Mouse (Mus musculus) midbrain, postnatal 0 days (tissue): ENCODE measurements around the gene Nup62. TPM values are rescaled to one million over a fixed set of nuclear protein-coding genes. Genes with fewer than 3 reads are reported as not detected.
A peak's percentile ranks its signal among the peaks of the same experiment; 100 is the strongest.

Experiments used
- ATAC-seq: fragments of 200-750 bp; cut with Nextera tagmentation; 2 replicates; pipeline ENCODE4 v1.8.0; 2017; ENCODE audit warnings: moderate number of reproducible peaks, mild to moderate bottlenecking, moderate TSS enrichment, moderate library complexity; ENCODE audit not compliant: low FRiP score
- DNase-seq: peaks from one replicate; pipeline ENCODE4 v3.0.0-alpha.2; 2015; ENCODE audit warnings: low spot score
- H3K27ac ChIP-seq: fragments of 300-500 bp; sonication (generic); 2 replicates; pipeline ENCODE4 v1.5.1; 2014; ENCODE audit warnings: low read depth, mild to moderate bottlenecking, low read length, mixed read lengths
- H3K27me3 ChIP-seq: fragments of 300-500 bp; sonication (generic); 2 replicates; pipeline ENCODE4 v1.6.1; 2014; ENCODE audit warnings: low read length, control low read depth, mixed read lengths; ENCODE audit not compliant: insufficient read depth
- H3K36me3 ChIP-seq: fragments of 300-500 bp; sonication (generic); 2 replicates; pipeline ENCODE4 v1.6.1; 2014; ENCODE audit warnings: low read length, control low read depth, mixed read lengths; ENCODE audit not compliant: insufficient read depth
- H3K4me1 ChIP-seq: fragments of 300-500 bp; sonication (generic); 2 replicates; pipeline ENCODE4 v1.6.1; 2014; ENCODE audit warnings: mild to moderate bottlenecking, control low read depth, antibody characterized with exemption, low read length, mixed read lengths; ENCODE audit not compliant: insufficient read depth
- H3K4me2 ChIP-seq: fragments of 300-500 bp; sonication (generic); 2 replicates; pipeline ENCODE4 v1.6.1; 2014; ENCODE audit warnings: low read depth, mild to moderate bottlenecking, low read length, mixed read lengths; ENCODE audit not compliant: poor library complexity, severe bottlenecking
- H3K4me3 ChIP-seq: fragments of 300-500 bp; sonication (generic); 2 replicates; pipeline ENCODE4 v1.5.1; 2014; ENCODE audit warnings: low read depth, mild to moderate bottlenecking, low read length, moderate library complexity
- H3K9ac ChIP-seq: fragments of 300-500 bp; sonication (generic); replicated peaks from 2 replicates; pipeline ENCODE4 v1.6.1; 2014; ENCODE audit warnings: mild to moderate bottlenecking, low read length, moderate library complexity, mixed read lengths; ENCODE audit not compliant: poor library complexity, severe bottlenecking
- H3K9me3 ChIP-seq: fragments of 300-500 bp; sonication (generic); 2 replicates; pipeline ENCODE4 v1.6.1; 2016; ENCODE audit warnings: low read length, control low read depth
- CTCF ChIP-seq: IDR thresholded peaks from 2 replicates; pipeline ENCODE4 v1.5.1; 2016; ENCODE audit warnings: antibody characterized with exemption, mild to moderate bottlenecking
- WGBS: fragments of 180-500 bp; shearing (Covaris S2); extraction: QIAGEN DNeasy Blood & Tissue Kit; methylation state at CpG from one replicate; pipeline ENCODE4 v1.1.7; 2014; 5-methylcytosine and 5-hydroxymethylcytosine counted together
- polyA plus RNA-seq: library from polyadenylated mRNA; unstranded; fragments of >200 nt; fragmentation: Nextera tagmentation; extraction: Ambion mirVana; gene quantifications from 2 replicates; pipeline ENCODE4 v1.2.1, GENCODE M21; 2015
- total RNA-seq: library from RNA; depleted of rRNA; stranded (reverse); fragments of >200 nt; gene quantifications from 2 replicates; pipeline ENCODE4 v1.2.3, GENCODE M21; 2014

Gene Nup62
- total and polyA plus RNA-seq, 2 experiments from 2014 or later, result 46.9 to 65.9 TPM

DNA sequence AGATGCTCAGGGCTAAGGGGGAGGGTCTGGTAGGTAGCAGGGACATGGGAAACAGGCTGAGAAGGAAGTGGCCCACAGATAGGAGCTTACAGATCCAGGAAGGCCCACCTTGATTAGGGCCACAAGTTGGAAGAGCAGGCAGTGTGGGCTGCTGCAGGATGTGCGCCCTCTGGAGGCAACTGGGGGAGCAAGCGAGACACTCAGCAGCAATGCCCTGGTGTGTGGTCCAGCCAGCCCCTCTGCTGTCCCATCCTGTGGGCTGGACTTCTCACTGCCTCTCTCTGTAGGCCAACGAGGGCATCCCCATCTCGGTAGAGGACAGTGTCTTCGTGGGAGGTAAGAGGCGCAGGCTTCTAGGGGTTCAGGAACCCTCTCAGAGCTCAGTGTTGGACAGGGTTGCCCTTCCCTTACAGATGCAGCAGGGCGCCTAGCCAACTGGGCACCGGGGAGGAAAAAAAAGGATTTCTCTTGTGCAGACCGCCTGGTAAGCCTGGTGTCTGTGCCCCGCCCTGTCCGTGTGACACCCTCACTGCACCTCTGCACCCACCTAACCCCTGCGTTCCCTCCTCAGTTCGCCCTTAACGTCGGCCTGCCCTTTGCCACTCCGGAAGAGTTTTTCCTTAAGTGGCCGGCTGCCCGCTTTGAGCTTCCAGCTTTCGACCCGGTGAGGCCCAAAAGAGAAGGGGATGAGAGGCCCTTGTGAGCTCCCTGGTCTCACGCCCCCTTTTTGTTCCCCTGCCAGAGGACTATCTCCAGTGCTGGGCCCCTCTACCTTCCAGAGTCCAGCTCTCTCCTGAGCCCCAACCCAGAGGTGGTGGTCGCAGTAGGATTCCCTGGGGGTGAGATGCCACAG lies 44.9 kb downstream of the Nup62 start:
- Histone ChIP-seq H3K4me2 (no peak overlapping the region), H3K27ac (no peak overlapping the region; the same call in 1 of the 2 replicates), H3K9me3 (no peaks in the 10 kb centered on the region), H3K9ac (no peak overlapping the region), H3K4me3 (no peak overlapping the region), H3K4me1 (peaks cover 11% of the 10 kb centered on the region; the same call in 1 of the 2 replicates), H3K27me3 (no peaks in the 10 kb centered on the region), H3K36me3 (peaks cover 35% of the 10 kb centered on the region)
- ATAC-seq (peak; percentile 35; the same call in 1 of the 2 replicates), DNase-seq (peak; percentile 72)
- 54% methylated on average over 22 of the region's 22 CpGs for WGBS
- TF ChIP-seq CTCF, result peak; percentile 89

DNA sequence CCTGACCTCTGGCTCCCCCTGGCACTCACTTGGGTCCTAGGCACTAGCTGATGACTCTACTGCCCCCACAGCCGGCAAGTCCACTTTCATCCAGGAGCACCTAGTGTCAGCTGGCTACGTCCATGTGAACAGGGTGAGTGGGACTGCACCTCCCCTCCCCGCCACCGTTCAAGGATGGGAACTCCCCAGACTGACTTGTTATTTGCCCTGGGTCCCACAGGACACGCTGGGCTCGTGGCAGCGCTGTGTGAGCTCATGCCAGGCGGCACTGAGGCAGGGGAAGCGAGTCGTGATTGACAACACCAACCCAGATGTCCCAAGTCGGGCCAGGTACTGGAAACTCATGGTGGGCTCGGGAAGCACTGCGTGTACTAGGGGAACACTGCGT lies 45.5 kb downstream of the Nup62 start:
- no peak overlapping the region for H3K9ac ChIP-seq
- no peak overlapping the region for H3K4me2 ChIP-seq
- no peak for DNase-seq
- H3K27ac ChIP-seq, result no peak overlapping the region
- no peak for TF ChIP-seq CTCF
- H3K9me3 ChIP-seq, result no peaks in the 10 kb centered on the region
- peaks cover 37% of the 10 kb centered on the region for H3K36me3 ChIP-seq
- peaks cover 15% of the 10 kb centered on the region; the same call in 1 of the 2 replicates for H3K4me1 ChIP-seq
- H3K27me3 ChIP-seq, result no peaks in the 10 kb centered on the region
- ATAC-seq, result no peak
- H3K4me3 ChIP-seq, result no peak overlapping the region
- 73% methylated on average over 14 of the region's 14 CpGs for WGBS

DNA sequence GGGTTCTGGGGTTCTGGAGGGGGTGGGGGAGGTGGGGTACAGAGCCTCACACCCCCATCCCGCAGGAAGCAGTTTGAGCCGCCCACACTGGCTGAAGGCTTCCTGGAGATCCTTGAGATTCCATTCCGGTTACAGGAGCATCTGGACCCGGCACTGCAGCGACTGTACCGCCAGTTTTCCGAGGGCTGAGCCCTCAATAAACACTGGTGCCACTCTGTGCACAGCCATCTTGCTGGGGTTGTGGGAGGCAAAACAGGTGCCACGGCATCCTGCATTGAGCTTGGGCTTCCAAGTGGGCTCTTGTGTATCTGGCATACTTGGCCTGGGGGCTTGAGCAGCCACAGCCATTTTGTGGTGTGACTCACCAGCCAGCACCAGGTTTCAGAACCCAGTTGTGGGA lies 46.5 kb downstream of the Nup62 start:
- no peak for TF ChIP-seq CTCF
- Histone ChIP-seq H3K4me3 (no peak overlapping the region), H3K27ac (no peak overlapping the region), H3K36me3 (peaks cover 38% of the 10 kb centered on the region), H3K9me3 (no peaks in the 10 kb centered on the region), H3K4me2 (no peak overlapping the region), H3K4me1 (peaks cover 21% of the 10 kb centered on the region; the same call in 1 of the 2 replicates), H3K27me3 (no peaks in the 10 kb centered on the region), H3K9ac (no peak overlapping the region)
- DNase-seq (no peak), ATAC-seq (no peak)
- WGBS, result 89% methylated on average over 8 of the region's 8 CpGs

DNA sequence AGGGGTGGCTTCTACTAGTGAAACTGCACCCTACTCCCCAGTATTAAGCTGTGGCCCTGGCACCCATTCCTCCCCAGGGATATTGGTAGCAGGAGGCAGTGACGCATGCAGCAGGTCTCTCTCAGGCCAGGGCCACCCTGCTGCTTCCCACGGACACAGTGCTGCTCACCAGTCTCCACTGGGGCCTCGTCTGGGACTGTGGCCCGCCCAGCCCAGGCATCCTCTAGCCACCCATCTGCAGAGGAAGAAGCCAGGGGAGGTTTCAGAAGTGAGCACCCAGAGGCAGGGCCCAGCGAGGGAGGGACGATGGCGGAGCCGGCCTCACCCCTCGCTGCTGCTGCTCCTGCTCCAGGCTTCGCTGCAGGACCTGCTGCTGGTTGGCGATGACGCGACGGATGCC lies 47.3 kb downstream of the Nup62 start:
- H3K27ac ChIP-seq, result no peak overlapping the region
- 89% methylated on average over 14 of the region's 14 CpGs for WGBS
- H3K36me3 ChIP-seq, result peaks cover 38% of the 10 kb centered on the region
- no peak overlapping the region for H3K4me3 ChIP-seq
- H3K27me3 ChIP-seq, result no peaks in the 10 kb centered on the region
- H3K4me1 ChIP-seq, result peaks cover 25% of the 10 kb centered on the region
- ATAC-seq (no peak), DNase-seq (no peak)
- no peak overlapping the region for H3K9ac ChIP-seq
- H3K4me2 ChIP-seq, result no peak overlapping the region
- no peak for TF ChIP-seq CTCF
- no peaks in the 10 kb centered on the region for H3K9me3 ChIP-seq

DNA sequence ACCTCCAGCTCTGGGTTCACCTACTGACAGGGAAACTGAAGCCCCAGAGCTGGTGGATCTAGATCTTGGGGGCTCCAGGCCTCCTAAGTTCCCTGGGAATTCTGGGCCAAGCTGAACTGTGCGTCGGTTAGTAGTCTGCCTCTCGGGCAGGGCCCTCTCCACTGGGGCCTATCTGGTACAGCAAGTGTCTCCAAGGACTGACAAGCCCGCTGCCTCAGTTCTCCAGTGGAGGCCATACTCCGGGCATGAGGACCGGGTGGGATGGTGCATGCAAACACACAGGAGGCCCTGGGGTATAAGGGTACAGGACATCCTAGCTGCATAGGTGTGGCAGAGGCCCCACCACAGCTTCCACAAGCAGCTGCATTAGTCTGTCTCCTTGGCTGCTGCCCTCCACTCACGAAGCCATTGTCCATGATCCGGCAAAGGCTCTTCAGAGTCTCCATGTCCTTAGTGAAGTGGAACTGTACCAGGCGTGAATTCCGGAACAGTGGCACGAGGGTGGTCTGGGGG lies 48.1 kb downstream of the Nup62 start:
- no peak for ATAC-seq
- TF ChIP-seq CTCF, result no peak

More for the DNA sequence above, 48.1 kb downstream of the Nup62 start:
- no peak overlapping the region for H3K4me3 ChIP-seq
- H3K27me3 ChIP-seq, result no peaks in the 10 kb centered on the region
- no peak overlapping the region for H3K4me2 ChIP-seq
- H3K9me3 ChIP-seq, result no peaks in the 10 kb centered on the region
- H3K9ac ChIP-seq, result no peak overlapping the region
- peaks cover 38% of the 10 kb centered on the region for H3K36me3 ChIP-seq
- no peak for DNase-seq
- peaks cover 23% of the 10 kb centered on the region for H3K4me1 ChIP-seq
- no peak overlapping the region for H3K27ac ChIP-seq
- 82% methylated on average over 11 of the region's 11 CpGs for WGBS
